Mouse (Mus musculus): Measurements from ENCODE around the gene Zkscan17. TPM values are rescaled to one million over a fixed set of nuclear protein-coding genes. Genes with fewer than 3 reads are reported as not detected.
A peak's percentile ranks its signal among the peaks of the same experiment; 100 is the strongest.

Zkscan17 gene
- total RNA-seq, 2 experiments from 2014 or later, result 17.5 to 23.0 TPM

- peak; percentile 93 for ATAC-seq (replicated peaks; ENCODE audit: low FRiP score, low TSS enrichment, poor library complexity, severe bottlenecking)
Observed at GRCm38 (mm10) chr11:59472326-59472677, 54.2 kb downstream of the Zkscan17 start, which contains the start of gene Zfp867. TSS of gene Zfp867 (minus strand) at chr11:59472474.

GRCm38 (mm10) chr11:59471413-59472325 lies 54.9 kb downstream of the Zkscan17 start:
- ATAC-seq (replicated peaks; ENCODE audit: low FRiP score, low TSS enrichment, poor library complexity, severe bottlenecking), result peak; percentile 62

- no peak for ATAC-seq (replicated peaks; ENCODE audit: low FRiP score, low TSS enrichment, poor library complexity, severe bottlenecking)
Observed at GRCm38 (mm10) chr11:59460459-59460858, 66.1 kb downstream of the Zkscan17 start.

- ATAC-seq (replicated peaks; ENCODE audit: low FRiP score, low TSS enrichment, poor library complexity, severe bottlenecking), result no peak
Observed at GRCm38 (mm10) chr11:59458973-59459372, 67.6 kb downstream of the Zkscan17 start.

- ATAC-seq (replicated peaks; ENCODE audit: low FRiP score, low TSS enrichment, poor library complexity, severe bottlenecking), result no peak
Observed at GRCm38 (mm10) chr11:59456891-59457290, 69.7 kb downstream of the Zkscan17 start.

GRCm38 (mm10) chr11:59456346-59456745 lies 70.2 kb downstream of the Zkscan17 start:
- ATAC-seq (replicated peaks; ENCODE audit: low FRiP score, low TSS enrichment, poor library complexity, severe bottlenecking), result no peak

- no peak for ATAC-seq (replicated peaks; ENCODE audit: low FRiP score, low TSS enrichment, poor library complexity, severe bottlenecking)
Observed at GRCm38 (mm10) chr11:59451086-59451485, 75.5 kb downstream of the Zkscan17 start, which contains the start of gene Snap47. TSS of gene Snap47 (minus strand) at chr11:59451186.

GRCm38 (mm10) chr11:59450230-59450771 lies 76.2 kb downstream of the Zkscan17 start:
- ATAC-seq (replicated peaks; ENCODE audit: low FRiP score, low TSS enrichment, poor library complexity, severe bottlenecking), result peak; percentile 62

- peak; percentile 86 for ATAC-seq (replicated peaks; ENCODE audit: low FRiP score, low TSS enrichment, poor library complexity, severe bottlenecking)
Observed at GRCm38 (mm10) chr11:59449741-59450229, 76.8 kb downstream of the Zkscan17 start, which contains the start of gene Jmjd4. TSS of gene Jmjd4 (plus strand) at chr11:59450045.

- ATAC-seq (replicated peaks; ENCODE audit: low FRiP score, low TSS enrichment, poor library complexity, severe bottlenecking), result no peak
Observed at GRCm38 (mm10) chr11:59443102-59443501, 83.4 kb downstream of the Zkscan17 start.

- ATAC-seq (replicated peaks; ENCODE audit: low FRiP score, low TSS enrichment, poor library complexity, severe bottlenecking), result no peak; the same call in 1 of the 2 replicates
Observed at GRCm38 (mm10) chr11:59437954-59438353, 88.6 kb downstream of the Zkscan17 start.

Other genes with a start within 250 kb of the Zkscan17 start
- not detected in 2 replicates for gene Wnt3a, start 236.0 kb downstream of the Zkscan17 start, total RNA-seq (2014; fragmentation: Nextera tagmentation)
- not detected in 2 replicates for gene Wnt3a, start 236.0 kb downstream of the Zkscan17 start, total RNA-seq (2017)
- gene Wnt9a, start 219.8 kb downstream of the Zkscan17 start, total RNA-seq (2014; fragmentation: Nextera tagmentation), result not detected in 2 replicates
- not detected in 2 replicates for gene Wnt9a, start 219.8 kb downstream of the Zkscan17 start, total RNA-seq (2017)
- gene Prss38, start 151.1 kb downstream of the Zkscan17 start, total RNA-seq (2014; fragmentation: Nextera tagmentation), result not detected in 2 replicates
- gene Prss38, start 151.1 kb downstream of the Zkscan17 start, total RNA-seq (2017), result not detected in 2 replicates
- gene Jmjd4, start 76.7 kb downstream of the Zkscan17 start, total RNA-seq (2014; fragmentation: Nextera tagmentation), result 10.2 and 12.8 TPM in 2 replicates
- 7.4 and 10.3 TPM in 2 replicates for gene Jmjd4, start 76.7 kb downstream of the Zkscan17 start, total RNA-seq (2017)
- gene Snap47, start 75.6 kb downstream of the Zkscan17 start, total RNA-seq (2014; fragmentation: Nextera tagmentation), result 8.7 and 11.5 TPM in 2 replicates
- 9.0 and 9.6 TPM in 2 replicates for gene Snap47, start 75.6 kb downstream of the Zkscan17 start, total RNA-seq (2017)
- gene Zfp867, start 54.3 kb downstream of the Zkscan17 start, total RNA-seq (2014; fragmentation: Nextera tagmentation), result 2.0 and 2.6 TPM in 2 replicates
- gene Zfp867, start 54.3 kb downstream of the Zkscan17 start, total RNA-seq (2017), result 2.2 and 2.7 TPM in 2 replicates
- not detected in 2 replicates for gene Nlrp3, start 14.8 kb upstream of the Zkscan17 start, total RNA-seq (2014; fragmentation: Nextera tagmentation)
- gene Nlrp3, start 14.8 kb upstream of the Zkscan17 start, total RNA-seq (2017), result 0.30 TPM in 1 of 2 replicates, not detected in the other
- gene Olfr222, start 49.5 kb upstream of the Zkscan17 start, total RNA-seq (2014; fragmentation: Nextera tagmentation), result not detected in 2 replicates
- not detected in 2 replicates for gene Olfr222, start 49.5 kb upstream of the Zkscan17 start, total RNA-seq (2017)
- gene Olfr223, start 66.5 kb upstream of the Zkscan17 start, total RNA-seq (2014; fragmentation: Nextera tagmentation), result not detected in 2 replicates
- not detected in 2 replicates for gene Olfr223, start 66.5 kb upstream of the Zkscan17 start, total RNA-seq (2017)
- 53.1 and 65.7 TPM in 2 replicates for gene Mprip, start 134.6 kb upstream of the Zkscan17 start, total RNA-seq (2014; fragmentation: Nextera tagmentation)
- 71.1 and 75.5 TPM in 2 replicates for gene Mprip, start 134.6 kb upstream of the Zkscan17 start, total RNA-seq (2017)

Data from megakaryocyte-erythroid progenitor cell, adult 5-6 weeks (primary cell).